Mouse (Mus musculus) myocyte (in vitro differentiated cells): ENCODE measurements at regions not wholly inside any gene's neighbourhood (a gene's known extent, or its start where the extent isn't known, plus 50 kb on each side); places are given as distances from the start of the nearest gene placed in this dataset.

ENCODE experiments used
- CEBPB ChIP-seq: IDR thresholded peaks from 2 replicates; pipeline ENCODE4 v1.6.1; 2011; ENCODE audit warnings: mild to moderate bottlenecking, moderate library complexity; ENCODE audit not compliant: poor library complexity, insufficient read depth, severe bottlenecking
- MAX ChIP-seq: IDR thresholded peaks from one replicate; pipeline ENCODE4 v1.6.1; 2011; ENCODE audit warnings: low read depth, mild to moderate bottlenecking, control low read depth
- POLR2A ChIP-seq: IDR thresholded peaks from one replicate; pipeline ENCODE4 v1.6.1; 2011; ENCODE audit warnings: low read depth, mild to moderate bottlenecking, control low read depth, moderate library complexity; ENCODE audit not compliant: insufficient read length

DNA sequence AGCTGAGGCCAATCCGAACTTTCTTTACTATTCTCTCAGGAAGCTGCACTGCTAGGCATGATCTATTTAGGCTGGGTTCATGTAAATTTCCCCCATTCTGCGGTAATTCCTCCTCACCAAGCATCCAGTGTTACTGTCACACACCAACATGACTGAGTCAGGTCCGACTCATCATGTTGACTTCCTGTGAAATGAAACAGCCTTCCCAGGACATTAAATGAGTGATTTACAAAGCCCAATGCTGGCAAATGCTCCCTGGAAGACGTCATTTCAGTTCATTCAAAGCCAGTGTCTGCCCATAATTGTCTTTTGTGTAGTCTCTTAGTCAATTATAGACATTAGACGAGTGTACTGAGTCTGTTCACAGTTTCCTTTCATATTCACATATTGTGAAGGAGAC lies 127.5 kb upstream of the Samsn1 start:
- TF ChIP-seq CEBPB: no peak
- no peak for TF ChIP-seq POLR2A
- TF ChIP-seq MAX: no peak
